In the genomic region with DNA sequence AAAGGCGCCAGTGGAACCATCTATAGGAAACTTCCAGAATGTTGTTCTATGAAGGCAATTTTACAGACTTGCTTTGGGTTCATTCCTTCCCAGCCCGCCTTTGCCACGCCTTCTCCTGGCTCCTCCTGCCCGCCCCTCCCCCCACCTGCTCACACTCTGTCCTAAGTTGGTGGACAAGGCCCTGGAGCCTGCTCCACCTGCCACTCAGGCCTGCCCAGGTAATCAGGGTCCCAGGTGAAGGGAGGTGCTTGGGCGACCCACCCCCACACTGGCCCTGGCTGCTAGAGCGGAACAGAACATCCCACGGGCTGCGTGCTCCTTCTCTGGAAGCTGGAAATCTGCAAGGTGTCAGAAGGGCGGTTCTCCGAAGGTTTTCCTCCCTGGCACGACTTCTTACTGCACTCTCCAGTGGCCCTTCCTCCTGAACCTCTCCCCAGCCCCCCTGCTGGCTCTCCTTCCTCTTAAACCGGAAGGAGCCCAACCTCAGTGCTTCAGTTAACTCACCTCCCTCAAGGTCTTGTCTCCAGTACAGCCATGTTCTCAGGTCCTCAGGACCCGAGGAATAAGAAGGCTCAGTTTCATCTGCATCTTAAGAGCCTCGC, we compare ENCODE assay signal across 10 mouse cellular contexts. TPM values are rescaled to one million over a fixed set of nuclear protein-coding genes. Genes with fewer than 3 reads are reported as not detected.
DNase-seq lines count a peak whose midpoint lies in the region; ATAC-seq lines count a peak whose summit lies in the region.
"Had no signal": no experiment of that assay in that cellular context is flagged by ENCODE, and none has a peak within 500 bp of the region (broad histone marks: within the 10 kb centered on the region; RNA-seq: fewer than 3 reads in every experiment).

No protein-coding gene starts in this region.

- H3K27ac ChIP-seq in intestine, embryonic 15.5 days: 0 out of 2 replicates have a peak overlapping the region, but pooled peaks have one; percentile 17
- no peak overlapping the region for H3K27ac ChIP-seq in limb, embryonic 13.5 days
- peak overlapping the region; percentile 12; the same call in 1 of the 2 replicates for H3K27ac ChIP-seq in stomach, embryonic 16.5 days (ENCODE audit: low read length)
- H3K27ac ChIP-seq in midbrain, embryonic 10.5 days (replicated peaks): no peak overlapping the region
- H3K27ac ChIP-seq: limb, embryonic 15.5 days had no signal

- H3K36me3 ChIP-seq in intestine, embryonic 15.5 days: no peaks in the 10 kb centered on the region
- H3K36me3 ChIP-seq in limb, embryonic 13.5 days: no peaks in the 10 kb centered on the region
- no peaks in the 10 kb centered on the region for H3K36me3 ChIP-seq in stomach, embryonic 16.5 days (ENCODE audit: control insufficient read depth, insufficient read depth, low read length)
- H3K36me3 ChIP-seq in midbrain, embryonic 10.5 days: no peaks in the 10 kb centered on the region
- H3K36me3 ChIP-seq: G1E; limb, embryonic 15.5 days had no signal

- peak; percentile 74 for ATAC-seq in intestine, embryonic 15.5 days
- no peak for ATAC-seq in limb, embryonic 13.5 days (ENCODE audit: low FRiP score, low read depth)
- ATAC-seq in stomach, embryonic 16.5 days (ENCODE audit: insufficient read depth, low FRiP score): peak; percentile 71
- ATAC-seq in frontal cortex, adult (ENCODE audit: low TSS enrichment): no peak
- ATAC-seq in megakaryocyte progenitor cell, adult 5-6 weeks (replicated peaks; ENCODE audit: poor library complexity): no peak

- no peaks in the 10 kb centered on the region for H3K9me3 ChIP-seq in intestine, embryonic 15.5 days
- H3K9me3 ChIP-seq in limb, embryonic 13.5 days: no peaks in the 10 kb centered on the region
- no peaks in the 10 kb centered on the region for H3K9me3 ChIP-seq in stomach, embryonic 16.5 days (replicated peaks; ENCODE audit: control insufficient read depth, low read length)
- H3K9me3 ChIP-seq in midbrain, embryonic 10.5 days (replicated peaks): no peaks in the 10 kb centered on the region; the same call in 1 of the 2 replicates
- H3K9me3 ChIP-seq: limb, embryonic 15.5 days had no signal

- peak overlapping the region; percentile 11; the same call in 1 of the 2 replicates for H3K4me2 ChIP-seq in intestine, embryonic 15.5 days (replicated peaks)
- peak overlapping the region; percentile 34 for H3K4me2 ChIP-seq in limb, embryonic 13.5 days (replicated peaks)
- H3K4me2 ChIP-seq in stomach, embryonic 16.5 days (ENCODE audit: low read depth, low read length): peak overlapping the region; percentile 19; the same call in 1 of the 2 replicates
- H3K4me2 ChIP-seq: limb, embryonic 15.5 days had no signal

- 0 out of 2 replicates have a peak, but pooled peaks cover 6% of the 10 kb centered on the region for H3K4me1 ChIP-seq in intestine, embryonic 15.5 days (replicated peaks)
- H3K4me1 ChIP-seq in limb, embryonic 13.5 days: peaks cover 10% of the 10 kb centered on the region
- H3K4me1 ChIP-seq in stomach, embryonic 16.5 days (ENCODE audit: control insufficient read depth, insufficient read depth, low read length): no peaks in the 10 kb centered on the region; the same call in 1 of the 2 replicates
- H3K4me1 ChIP-seq in midbrain, embryonic 10.5 days: peaks cover 5% of the 10 kb centered on the region; the same call in 1 of the 2 replicates

- H3K9ac ChIP-seq in intestine, embryonic 15.5 days: no peak overlapping the region
- no peak overlapping the region; the same call in 1 of the 2 replicates for H3K9ac ChIP-seq in limb, embryonic 13.5 days
- peak overlapping the region; percentile 32; the same call in 1 of the 2 replicates for H3K9ac ChIP-seq in stomach, embryonic 16.5 days (ENCODE audit: low read length)
- H3K9ac ChIP-seq: limb, embryonic 15.5 days had no signal

- DNase-seq in lung, adult 18-20 months: peak; percentile 37 to 58
- DNase-seq in lung, postnatal 25 days (ENCODE audit: low spot score): no peak
- DNase-seq in midbrain, embryonic 10.5 days (ENCODE audit: low spot score): no peak

- H3K4me3 ChIP-seq in intestine, embryonic 15.5 days (replicated peaks): no peak overlapping the region
- H3K4me3 ChIP-seq in limb, embryonic 13.5 days: no peak overlapping the region
- H3K4me3 ChIP-seq in stomach, embryonic 16.5 days (replicated peaks; ENCODE audit: low read length): no peak overlapping the region
- no peak overlapping the region for H3K4me3 ChIP-seq in midbrain, embryonic 10.5 days
- H3K4me3 ChIP-seq: limb, embryonic 15.5 days had no signal

- WGBS in intestine, embryonic 15.5 days: 31% methylated on average over 13 of the region's 14 CpGs
- 28% methylated on average over 14 of the region's 14 CpGs for WGBS in limb, embryonic 13.5 days
- whole genome bisulfite sequencing in stomach, embryonic 16.5 days: 26% methylated on average over 14 of the region's 14 CpGs
- 44% methylated on average over 14 of the region's 14 CpGs for WGBS in midbrain, embryonic 10.5 days

- no peaks in the 10 kb centered on the region for H3K27me3 ChIP-seq in intestine, embryonic 15.5 days (replicated peaks)
- no peaks in the 10 kb centered on the region for H3K27me3 ChIP-seq in limb, embryonic 13.5 days
- no peaks in the 10 kb centered on the region for H3K27me3 ChIP-seq in stomach, embryonic 16.5 days (ENCODE audit: control insufficient read depth, insufficient read depth, low read length)
- H3K27me3 ChIP-seq in midbrain, embryonic 10.5 days (ENCODE audit: low read depth, poor library complexity, severe bottlenecking): no peaks in the 10 kb centered on the region
- H3K27me3 ChIP-seq: limb, embryonic 15.5 days had no signal

RNA-seq across cellular contexts. Expression of a gene that starts 18.7 kb away (rescaled TPM):
- polyA plus RNA-seq in intestine, embryonic 15.5 days (2015; fragmentation: Nextera tagmentation; extraction: Ambion mirVana): 7.6 and 11.7 TPM in 2 replicates
- 1.9 and 2.3 TPM in 2 replicates for polyA plus RNA-seq in limb, embryonic 13.5 days (2015; fragmentation: Nextera tagmentation; extraction: Ambion mirVana)
- polyA plus RNA-seq in stomach, embryonic 16.5 days (2015; fragmentation: Nextera tagmentation; extraction: Ambion mirVana): 7.3 and 9.0 TPM in 2 replicates
- total RNA-seq in megakaryocyte progenitor cell, adult 5-6 weeks (2015): 3.9 and 4.5 TPM in 2 replicates
- 1.6 and 3.9 TPM in 2 replicates for total RNA-seq in megakaryocyte progenitor cell, adult 5-6 weeks (2017)
- 3.0 and 4.5 TPM in 2 replicates for polyA plus RNA-seq in midbrain, embryonic 10.5 days (2016; fragmentation: Nextera tagmentation; extraction: Ambion mirVana)

RNA-seq across cellular contexts. Expression of a gene that starts 43.8 kb away (rescaled TPM):
- polyA plus RNA-seq in intestine, embryonic 15.5 days (2015; fragmentation: Nextera tagmentation; extraction: Ambion mirVana): 21.9 and 26.0 TPM in 2 replicates
- 6.9 and 7.0 TPM in 2 replicates for polyA plus RNA-seq in limb, embryonic 13.5 days (2015; fragmentation: Nextera tagmentation; extraction: Ambion mirVana)
- polyA plus RNA-seq in stomach, embryonic 16.5 days (2015; fragmentation: Nextera tagmentation; extraction: Ambion mirVana): 11.4 and 12.4 TPM in 2 replicates
- 0.62 and 2.8 TPM in 2 replicates for total RNA-seq in megakaryocyte progenitor cell, adult 5-6 weeks (2015)
- 0.51 and 3.7 TPM in 2 replicates for total RNA-seq in megakaryocyte progenitor cell, adult 5-6 weeks (2017)
- 5.1 and 9.6 TPM in 2 replicates for polyA plus RNA-seq in midbrain, embryonic 10.5 days (2016; fragmentation: Nextera tagmentation; extraction: Ambion mirVana)
- polyA plus RNA-seq: G1E had no signal

RNA-seq across cellular contexts. Expression of a gene that starts 53.1 kb away (rescaled TPM):
- polyA plus RNA-seq in intestine, embryonic 15.5 days (2015; fragmentation: Nextera tagmentation; extraction: Ambion mirVana): 424 and 470 TPM in 2 replicates
- polyA plus RNA-seq in limb, embryonic 13.5 days (2015; fragmentation: Nextera tagmentation; extraction: Ambion mirVana): 465 and 469 TPM in 2 replicates
- polyA plus RNA-seq in stomach, embryonic 16.5 days (2015; fragmentation: Nextera tagmentation; extraction: Ambion mirVana): 388 and 446 TPM in 2 replicates
- total RNA-seq in megakaryocyte progenitor cell, adult 5-6 weeks (2015): 194 and 211 TPM in 2 replicates
- total RNA-seq in megakaryocyte progenitor cell, adult 5-6 weeks (2017): 141 and 205 TPM in 2 replicates
- 505 and 557 TPM in 2 replicates for polyA plus RNA-seq in midbrain, embryonic 10.5 days (2016; fragmentation: Nextera tagmentation; extraction: Ambion mirVana)

Comparison
In these comparisons a context has a peak if more than half of its experiments do, and no peak if none do; other contexts are left out.
1. DNase-seq: peak in lung, adult 18-20 months (2 of 2); none in lung, postnatal 25 days (single experiment) and midbrain, embryonic 10.5 days (single experiment).
2. ATAC-seq: peak in intestine, embryonic 15.5 days (single experiment) and stomach, embryonic 16.5 days (single experiment); none in limb, embryonic 13.5 days (single experiment), frontal cortex, adult (single experiment) and megakaryocyte progenitor cell, adult 5-6 weeks (single experiment).
3. H3K27ac ChIP-seq: peak in intestine, embryonic 15.5 days (single experiment) and stomach, embryonic 16.5 days (single experiment); none in limb, embryonic 13.5 days (single experiment) and midbrain, embryonic 10.5 days (single experiment).
4. Peak in every context shown above with its lines, with median percentiles within 50 percentile points of each other: H3K4me2 ChIP-seq.